Mouse (Mus musculus) intestine, embryonic 14.5 days (tissue): ENCODE data around the gene Myo1a. TPM values are rescaled to one million over a fixed set of nuclear protein-coding genes. Genes with fewer than 3 reads are reported as not detected.

Experiments used
- ATAC-seq: fragments of 200-750 bp; cut with Nextera tagmentation; replicated peaks from 2 replicates; pipeline ENCODE4 v1.8.0; 2017; ENCODE audit warnings: low read depth, moderate number of reproducible peaks, moderate TSS enrichment, moderate library complexity; ENCODE audit not compliant: low FRiP score, low TSS enrichment
- DNase-seq: peaks from one replicate; pipeline ENCODE4 v3.0.0-alpha.2; 2018; ENCODE audit warnings: low spot score
- H3K27ac ChIP-seq: fragments of 300-500 bp; sonication (generic); 2 replicates; pipeline ENCODE4 v1.5.1; 2014; ENCODE audit warnings: low read depth, mild to moderate bottlenecking, control low read depth
- H3K27me3 ChIP-seq: fragments of 300-500 bp; sonication (generic); replicated peaks from 2 replicates; pipeline ENCODE4 v1.6.1; 2014; ENCODE audit warnings: low read length, control low read depth; ENCODE audit not compliant: control insufficient read depth, insufficient read depth
- H3K36me3 ChIP-seq: fragments of 300-500 bp; sonication (generic); 2 replicates; pipeline ENCODE4 v1.6.1; 2014; ENCODE audit warnings: low read length, control low read depth; ENCODE audit not compliant: control insufficient read depth, insufficient read depth
- H3K4me1 ChIP-seq: fragments of 300-500 bp; sonication (generic); replicated peaks from 2 replicates; pipeline ENCODE4 v1.6.1; 2014; ENCODE audit warnings: low read length, control low read depth, mixed read lengths; ENCODE audit not compliant: control insufficient read depth, insufficient read depth
- H3K4me2 ChIP-seq: fragments of 300-500 bp; sonication (generic); 2 replicates; pipeline ENCODE4 v1.6.1; 2014; ENCODE audit warnings: low read length
- H3K4me3 ChIP-seq: fragments of 300-500 bp; sonication (generic); 2 replicates; pipeline ENCODE4 v1.5.1; 2014; ENCODE audit warnings: low read depth, low read length, control low read depth, mixed read lengths
- H3K9ac ChIP-seq: fragments of 300-500 bp; sonication (generic); 2 replicates; pipeline ENCODE4 v1.6.1; 2014; ENCODE audit warnings: mild to moderate bottlenecking, low read length
- H3K9me3 ChIP-seq: fragments of 300-500 bp; sonication (generic); 2 replicates; pipeline ENCODE4 v1.6.1; 2016; ENCODE audit warnings: low read length, control low read depth; ENCODE audit not compliant: control insufficient read depth
- WGBS: fragments of 180-500 bp; shearing (Covaris S2); extraction: QIAGEN DNeasy Blood & Tissue Kit; methylation state at CpG from one replicate; pipeline ENCODE4 v1.1.7; 2014; 5-methylcytosine and 5-hydroxymethylcytosine counted together
- polyA plus RNA-seq: library from polyadenylated mRNA; unstranded; fragments of >200 nt; fragmentation: Nextera tagmentation; extraction: Ambion mirVana; gene quantifications from 2 replicates; pipeline ENCODE4 v1.2.1, GENCODE M21; 2014

Gene Myo1a
- polyA plus RNA-seq, 1 experiment from 2014 or later, result 15.3 TPM

DNA sequence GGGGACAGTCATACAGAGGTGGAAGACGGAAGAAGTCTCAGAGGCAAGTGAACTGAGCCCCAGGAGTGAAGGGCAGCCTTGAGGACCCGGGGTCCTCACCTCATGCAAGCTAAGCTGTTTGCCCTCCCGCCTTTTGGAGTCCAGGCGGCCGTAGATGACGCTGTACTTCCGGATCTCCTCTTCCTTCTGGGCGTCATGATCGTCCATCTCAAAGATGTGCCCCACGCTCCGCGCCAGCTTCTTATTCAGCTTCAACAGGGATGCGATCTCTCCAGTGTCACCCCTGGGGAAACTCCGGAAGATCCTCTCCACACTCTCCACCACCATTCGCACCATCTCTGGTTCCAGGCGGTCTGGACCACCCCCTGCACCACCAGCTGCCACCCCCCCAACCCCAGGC, 40.8 kb upstream of the Myo1a start:
- no peak overlapping the region for H3K9ac ChIP-seq
- ATAC-seq (no peak), DNase-seq (no peak)
- H3K27me3 ChIP-seq, result peaks cover 4% of the 10 kb centered on the region; the same call in 1 of the 2 replicates
- peaks cover 71% of the 10 kb centered on the region for H3K4me1 ChIP-seq
- peak overlapping the region; percentile 85 for H3K4me2 ChIP-seq
- no peak overlapping the region for H3K4me3 ChIP-seq
- H3K9me3 ChIP-seq, result no peaks in the 10 kb centered on the region
- no peak overlapping the region for H3K27ac ChIP-seq
- WGBS, result 42% methylated on average over 16 of the region's 16 CpGs
- H3K36me3 ChIP-seq, result peaks cover 27% of the 10 kb centered on the region; the same call in 1 of the 2 replicates

DNA sequence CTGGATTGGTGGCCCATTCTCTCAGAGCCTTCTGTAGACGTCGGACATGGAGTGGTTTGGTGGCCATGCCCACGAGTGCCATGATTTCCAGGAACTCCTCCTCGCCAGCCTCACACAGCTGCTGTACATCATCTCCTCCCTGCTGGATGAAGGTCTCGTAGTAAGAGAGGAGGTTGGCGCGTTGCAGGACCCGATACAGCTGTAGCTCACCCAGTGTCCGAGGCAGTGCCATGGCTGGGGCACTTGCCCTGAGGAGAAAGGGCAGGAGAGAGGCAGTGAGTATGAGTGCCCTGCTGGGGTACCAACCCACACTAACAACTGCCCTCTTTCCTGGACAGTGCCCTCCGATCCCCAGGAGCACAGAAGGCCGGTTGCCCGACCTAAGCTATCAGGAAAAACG, 40.1 kb upstream of the Myo1a start:
- peak overlapping the region; percentile 66 for H3K4me3 ChIP-seq
- peaks cover 74% of the 10 kb centered on the region for H3K4me1 ChIP-seq
- no peak overlapping the region for H3K27ac ChIP-seq
- no peak for DNase-seq
- peaks cover 4% of the 10 kb centered on the region; the same call in 1 of the 2 replicates for H3K27me3 ChIP-seq
- no peak for ATAC-seq
- peak overlapping the region; percentile 85 for H3K4me2 ChIP-seq
- 32% methylated on average over 13 of the region's 13 CpGs for WGBS
- H3K36me3 ChIP-seq, result peaks cover 24% of the 10 kb centered on the region; the same call in 1 of the 2 replicates
- H3K9me3 ChIP-seq, result no peaks in the 10 kb centered on the region
- peak overlapping the region; percentile 54; the same call in 1 of the 2 replicates for H3K9ac ChIP-seq

DNA sequence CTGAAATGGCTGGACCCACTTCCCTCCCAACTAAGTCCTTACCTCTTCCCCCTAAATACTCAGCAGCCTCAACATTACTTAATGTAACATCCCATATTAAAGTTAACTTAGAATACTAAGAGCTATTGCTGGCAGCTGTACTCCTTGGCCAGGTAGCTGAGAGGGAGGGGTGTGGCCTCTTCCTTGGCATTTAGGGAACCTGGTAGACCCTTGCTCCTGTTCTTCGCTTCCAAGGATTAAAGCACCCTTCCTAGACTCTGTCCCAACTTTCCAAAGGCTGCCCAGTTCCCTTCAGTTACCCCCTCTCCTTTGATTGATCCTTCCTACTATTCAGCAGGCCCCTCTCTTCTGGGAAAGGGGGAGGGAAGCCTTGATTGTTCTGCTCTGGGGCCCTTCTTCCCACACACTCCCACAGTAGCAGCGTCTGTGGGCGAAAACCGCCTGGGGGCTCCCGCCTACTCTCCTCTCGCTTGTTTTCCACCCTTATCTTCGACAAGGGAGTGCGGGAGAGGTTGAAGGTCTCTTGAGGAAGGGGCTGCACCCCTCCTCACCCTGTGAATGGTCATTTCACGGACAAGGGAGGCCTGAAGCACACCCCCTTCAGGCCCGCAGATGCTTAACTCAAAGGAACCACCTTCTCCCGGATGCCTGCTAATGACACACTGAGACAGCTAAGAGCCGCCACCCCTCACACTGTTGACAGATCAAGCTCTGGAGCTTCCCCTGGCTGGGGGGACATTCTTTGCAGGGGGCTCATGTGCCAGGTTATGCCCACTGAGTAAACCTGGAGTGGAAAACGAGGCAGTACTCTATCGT, 39.4 kb upstream of the Myo1a start:
- ATAC-seq, result no peak
- WGBS, result 8% methylated on average over 14 of the region's 14 CpGs
- H3K9me3 ChIP-seq, result no peaks in the 10 kb centered on the region

DNA sequence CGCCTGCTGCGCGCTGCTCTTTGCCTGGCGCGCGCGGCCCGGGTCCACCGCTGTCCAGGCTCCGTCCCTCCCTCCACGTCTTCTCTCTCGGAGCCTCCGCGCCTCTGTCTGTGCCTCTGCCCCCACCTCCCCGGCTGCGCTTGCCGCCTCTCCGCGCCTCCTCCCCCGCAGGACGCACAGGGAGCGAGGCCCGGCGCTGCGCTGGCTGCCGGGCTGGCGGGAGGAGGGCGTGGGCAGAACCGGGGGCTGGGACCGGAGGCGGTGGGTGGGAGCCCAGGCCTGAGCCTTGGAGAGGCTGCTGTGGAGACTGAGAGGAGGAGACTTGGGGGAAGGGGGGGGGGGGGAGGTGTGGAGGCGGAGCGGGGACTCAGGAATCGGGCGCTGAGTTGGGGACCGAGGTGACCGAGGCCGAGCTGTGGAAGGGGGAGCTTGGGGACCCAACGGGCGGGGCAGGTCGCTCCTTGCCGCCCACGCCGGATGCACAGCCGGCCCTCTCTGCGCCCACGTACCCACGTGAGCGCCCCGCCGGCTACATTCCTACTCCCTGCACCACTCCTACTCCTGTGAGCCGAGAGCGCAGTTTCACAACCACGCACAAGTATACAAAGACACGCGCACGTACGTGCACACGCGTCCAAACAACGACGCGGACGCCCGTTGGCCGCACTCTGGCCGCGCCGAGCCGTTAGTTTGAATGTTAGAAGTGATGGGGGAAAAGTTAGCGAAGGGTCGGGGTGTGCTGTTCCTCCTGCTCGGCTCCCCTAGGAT, 38.3 kb upstream of the Myo1a start, which contains the start of gene Nemp1:
Gene Nemp1 (plus strand): TSS at position 401 of the 768 bp plus-strand sequence.
- peak within 1 kb of the TSS; percentile 55 for H3K9ac ChIP-seq
- peaks cover 68% of the 10 kb centered on the region for H3K4me1 ChIP-seq
- H3K27me3 ChIP-seq, result peaks cover 4% of the 10 kb centered on the region; the same call in 1 of the 2 replicates
- under 1% methylated on average over 68 of the region's 73 CpGs for WGBS
- ATAC-seq (peak; percentile 59), DNase-seq (peak; percentile 84)
- peak within 1 kb of the TSS; percentile 93 for H3K27ac ChIP-seq
- H3K4me2 ChIP-seq, result peak within 1 kb of the TSS; percentile 85
- no peaks in the 10 kb centered on the region for H3K9me3 ChIP-seq
- H3K36me3 ChIP-seq, result peaks cover 13% of the 10 kb centered on the region; the same call in 1 of the 2 replicates
- peak within 1 kb of the TSS; percentile 66 for H3K4me3 ChIP-seq

More for the DNA sequence above, 39.4 kb upstream of the Myo1a start:
- H3K27me3 ChIP-seq, result peaks cover 4% of the 10 kb centered on the region; the same call in 1 of the 2 replicates
- H3K4me3 ChIP-seq, result peak overlapping the region; percentile 66
- H3K4me2 ChIP-seq, result peak overlapping the region; percentile 85
- peak overlapping the region; percentile 54 for H3K9ac ChIP-seq
- peak overlapping the region; percentile 93 for H3K27ac ChIP-seq
- peaks cover 17% of the 10 kb centered on the region; the same call in 1 of the 2 replicates for H3K36me3 ChIP-seq
- peak; percentile 73 for DNase-seq
- peaks cover 74% of the 10 kb centered on the region for H3K4me1 ChIP-seq

DNA sequence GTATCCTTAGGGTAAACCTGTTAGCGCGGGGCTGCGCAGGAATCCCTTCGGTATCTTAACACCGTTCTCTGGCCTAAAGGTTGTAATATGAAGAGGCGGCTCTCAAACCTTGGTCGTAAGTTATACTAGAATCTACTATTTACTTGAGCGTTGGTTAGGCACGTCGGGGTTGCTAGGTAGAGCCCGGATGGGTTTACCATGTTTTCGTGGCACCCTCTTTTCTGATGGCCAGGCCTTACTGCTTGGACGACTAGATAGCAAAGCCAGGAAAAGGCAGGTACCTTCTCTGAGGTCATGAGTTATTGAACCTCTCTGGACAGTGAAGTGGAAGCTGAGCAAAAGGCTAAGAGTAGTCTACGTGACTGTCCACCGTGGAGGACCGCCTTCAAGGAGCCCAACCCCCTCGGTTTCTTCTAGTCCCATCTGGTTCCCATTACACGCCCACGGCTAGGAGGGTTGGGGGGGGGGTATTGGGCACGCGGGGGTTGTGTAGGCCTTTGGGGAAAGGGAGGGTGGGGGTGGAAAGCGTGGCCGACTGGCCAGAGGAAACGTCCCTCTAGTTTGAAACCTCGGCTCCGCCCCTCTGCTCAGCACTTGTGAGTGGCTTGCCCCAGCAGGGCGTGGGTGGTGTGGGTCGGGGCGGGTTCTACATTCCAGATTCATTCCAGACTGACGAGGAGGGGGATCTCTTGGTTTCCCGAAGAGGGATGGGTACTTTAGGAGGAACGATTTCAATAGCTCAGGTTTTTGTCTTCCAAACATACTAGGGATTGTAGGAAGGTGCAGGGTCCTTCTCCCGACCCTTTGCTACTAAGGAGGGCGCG, 37.5 kb upstream of the Myo1a start:
- 1% methylated on average over 35 of the region's 35 CpGs for WGBS
- H3K4me2 ChIP-seq, result peak overlapping the region; percentile 85
- H3K27me3 ChIP-seq, result peaks cover 4% of the 10 kb centered on the region; the same call in 1 of the 2 replicates
- no peaks in the 10 kb centered on the region for H3K9me3 ChIP-seq
- peak overlapping the region; percentile 93 for H3K27ac ChIP-seq
- DNase-seq, result no peak
- peak; percentile 56 for ATAC-seq
- peaks cover 13% of the 10 kb centered on the region; the same call in 1 of the 2 replicates for H3K36me3 ChIP-seq
- H3K4me3 ChIP-seq, result peak overlapping the region; percentile 66
- H3K4me1 ChIP-seq, result peaks cover 60% of the 10 kb centered on the region
- H3K9ac ChIP-seq, result peak overlapping the region; percentile 55

DNA sequence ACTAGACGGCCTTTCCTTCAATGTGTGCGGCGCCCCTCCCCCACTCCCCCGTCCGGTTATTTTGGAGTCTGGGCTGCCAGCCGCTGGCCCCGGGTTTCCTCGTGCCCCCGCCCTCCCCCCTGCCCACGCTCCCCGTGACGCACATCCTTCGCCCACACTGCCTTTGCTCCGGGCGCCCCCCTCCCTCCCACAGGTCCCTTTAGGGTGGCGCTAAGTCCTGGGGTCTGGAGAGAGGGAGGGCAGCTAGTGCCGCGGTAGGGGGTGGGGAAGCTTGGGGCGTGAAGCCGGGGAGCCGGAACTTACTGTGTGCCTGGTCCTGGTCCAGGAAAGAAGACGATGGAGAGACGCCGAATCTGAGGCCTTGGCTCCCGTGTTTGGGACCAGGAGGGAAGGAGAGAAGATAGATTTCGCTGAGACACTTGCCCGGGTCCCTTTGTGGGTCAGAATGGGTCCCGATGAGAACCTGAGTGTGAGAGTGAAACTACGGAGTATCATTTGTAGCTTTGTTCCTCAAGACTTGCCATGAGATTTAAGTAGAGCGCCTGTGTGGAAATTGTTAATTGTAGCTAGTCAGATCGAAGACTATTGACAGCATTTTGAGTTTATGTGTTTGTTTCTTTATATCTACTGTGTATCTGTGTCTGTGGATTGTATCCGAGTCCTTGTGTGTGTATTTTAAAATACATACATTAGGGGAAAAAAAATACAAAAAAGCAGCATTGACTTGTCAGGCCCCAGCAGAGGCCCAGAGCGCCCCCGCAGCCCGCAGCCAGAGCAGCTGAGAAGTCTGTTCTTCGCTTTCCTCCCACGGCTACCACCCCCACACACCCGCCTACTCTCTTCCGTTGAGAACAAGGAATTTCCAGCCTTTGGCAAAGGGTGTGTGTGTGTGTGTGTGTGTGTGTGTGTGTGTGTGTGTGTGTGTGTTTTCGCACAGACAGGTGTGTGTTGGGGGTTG, 36.6 kb upstream of the Myo1a start, which contains the start of gene Nab2:
Gene Nab2 (minus strand): TSS at position 476 of the 958 bp plus-strand sequence.
- Histone ChIP-seq H3K4me2 (peak within 1 kb of the TSS; percentile 85), H3K4me1 (peaks cover 52% of the 10 kb centered on the region), H3K9ac (peak within 1 kb of the TSS; percentile 55), H3K36me3 (peaks cover 13% of the 10 kb centered on the region; the same call in 1 of the 2 replicates), H3K4me3 (peak within 1 kb of the TSS; percentile 66), H3K9me3 (no peaks in the 10 kb centered on the region), H3K27me3 (peaks cover 4% of the 10 kb centered on the region; the same call in 1 of the 2 replicates), H3K27ac (peak within 1 kb of the TSS; percentile 93)
- ATAC-seq (peak; percentile 13), DNase-seq (peak; percentile 79)
- WGBS, result 4% methylated on average over 40 of the region's 40 CpGs

DNA sequence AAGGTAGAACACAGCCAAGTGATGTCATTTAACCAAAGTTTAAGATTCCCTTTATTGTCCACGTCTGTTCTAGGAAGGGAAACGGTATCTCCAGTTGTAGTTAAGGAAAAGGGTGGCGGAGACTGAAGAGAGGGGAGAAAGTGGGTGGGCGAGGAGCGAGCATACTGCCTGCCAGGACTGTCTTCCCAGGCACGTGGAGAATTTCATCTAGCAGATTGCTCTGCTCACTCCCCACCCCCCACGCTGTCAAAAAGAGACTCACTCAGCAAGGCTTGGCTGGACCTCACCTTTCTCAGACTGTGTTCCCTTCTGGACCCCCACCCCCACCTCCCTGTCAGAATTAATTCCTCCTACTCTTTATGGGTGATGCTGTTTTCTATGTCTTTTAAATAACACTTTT, 35.8 kb upstream of the Myo1a start:
- Histone ChIP-seq H3K9ac (peak overlapping the region; percentile 27), H3K36me3 (peaks cover 6% of the 10 kb centered on the region; the same call in 1 of the 2 replicates), H3K27me3 (peaks cover 4% of the 10 kb centered on the region; the same call in 1 of the 2 replicates), H3K9me3 (no peaks in the 10 kb centered on the region), H3K4me2 (peak overlapping the region; percentile 85), H3K4me1 (peaks cover 44% of the 10 kb centered on the region), H3K4me3 (no peak overlapping the region; the same call in 1 of the 2 replicates), H3K27ac (peak overlapping the region; percentile 93)
- WGBS, result 11% methylated on average over 7 of the region's 7 CpGs
- ATAC-seq, result no peak
- peak; percentile 67 for DNase-seq
